Mouse (Mus musculus): Measurements from ENCODE around the gene Farp1. TPM values are rescaled to one million over a fixed set of nuclear protein-coding genes. Genes with fewer than 3 reads are reported as not detected.
A peak's percentile ranks its signal among the peaks of the same experiment; 100 is the strongest.

The Farp1 gene
- 58.0 and 77.6 TPM in 2 replicates for polyA plus RNA-seq (2012; rRNA removed)

DNA sequence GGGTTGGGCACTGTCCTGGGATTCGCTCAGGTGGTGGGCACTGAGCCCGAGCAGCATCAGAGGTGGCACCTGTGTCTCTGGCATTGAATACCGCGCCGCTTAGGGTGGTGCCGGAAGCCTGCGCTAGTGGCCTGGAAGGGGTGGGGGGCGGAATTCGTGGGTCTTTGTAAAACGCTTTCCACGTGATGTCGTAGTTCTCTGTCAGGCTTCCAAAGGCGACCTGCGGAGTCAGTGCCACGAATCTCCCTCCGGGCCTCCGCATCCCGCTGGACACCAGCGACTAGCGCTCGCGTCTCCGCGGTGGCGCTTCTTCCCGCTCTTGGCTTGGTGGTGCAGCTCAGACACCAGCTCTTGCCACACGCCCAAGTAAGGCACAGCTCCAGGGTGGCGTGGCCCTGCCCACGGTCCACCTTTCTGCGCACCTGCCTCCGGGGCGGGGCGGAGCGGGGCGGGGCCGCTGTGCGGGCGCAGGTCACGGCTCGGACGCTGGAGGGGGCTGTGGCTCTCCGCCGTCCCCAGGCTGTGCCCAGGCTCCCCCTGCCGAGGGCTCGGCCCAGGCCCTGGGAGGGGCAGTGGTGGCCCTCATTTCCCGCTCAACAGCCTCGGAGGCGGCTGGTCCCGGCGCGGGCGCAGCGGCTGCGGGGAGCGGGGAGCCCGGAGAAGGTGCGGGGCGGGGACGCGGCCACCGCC is at the start of gene Farp1:
Gene Farp1, plus strand, starts transcription at position 228 of the 690 bp plus-strand sequence.
- peak; percentile 74 for TF ChIP-seq POLR2A (IDR thresholded peaks at IDR 0.05; ENCODE audit: borderline replicate concordance, extremely low read depth, insufficient read depth, insufficient read length, poor library complexity, severe bottlenecking)
- TF ChIP-seq CTCF (IDR thresholded peaks at IDR 0.05; ENCODE audit: borderline replicate concordance, extremely low read depth, insufficient read depth, insufficient read length), result peak; percentile 56
- peak; percentile 87 for DNase-seq (ENCODE audit: low read depth)

- DNase-seq (ENCODE audit: low read depth), result no peak
- TF ChIP-seq CTCF (IDR thresholded peaks at IDR 0.05; ENCODE audit: borderline replicate concordance, extremely low read depth, insufficient read depth, insufficient read length), result no peak
- no peak for TF ChIP-seq POLR2A (IDR thresholded peaks at IDR 0.05; ENCODE audit: borderline replicate concordance, extremely low read depth, insufficient read depth, insufficient read length, poor library complexity, severe bottlenecking)
Observed at GRCm38 (mm10) chr14:120989126-120989525, 45.9 kb upstream of the Farp1 start.

DNA sequence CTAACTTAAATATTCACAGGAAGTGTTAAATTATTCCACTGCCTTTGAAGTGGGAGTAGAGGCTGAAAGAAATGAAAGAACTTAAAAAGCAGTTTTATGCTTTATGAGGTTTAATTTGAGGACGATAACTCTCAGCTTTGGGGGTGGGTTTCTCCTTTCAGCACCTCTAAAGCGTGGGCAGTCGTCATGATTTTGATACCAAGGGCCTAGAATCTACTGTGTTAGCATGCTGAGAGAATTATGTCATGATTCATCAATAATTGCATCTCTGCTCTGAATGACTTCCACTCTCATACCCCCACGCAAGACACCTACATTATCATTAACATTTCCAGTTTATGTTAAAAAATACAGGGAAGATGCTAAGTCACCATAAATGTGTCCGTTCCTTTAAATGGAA is 37.3 kb upstream of the Farp1 start:
- TF ChIP-seq POLR2A (IDR thresholded peaks at IDR 0.05; ENCODE audit: borderline replicate concordance, extremely low read depth, insufficient read depth, insufficient read length, poor library complexity, severe bottlenecking) (no peak), CTCF (IDR thresholded peaks at IDR 0.05; ENCODE audit: borderline replicate concordance, extremely low read depth, insufficient read depth, insufficient read length) (no peak)
- no peak for DNase-seq (ENCODE audit: low read depth)

- peak; percentile 48 for DNase-seq (ENCODE audit: low read depth)
- TF ChIP-seq POLR2A (IDR thresholded peaks at IDR 0.05; ENCODE audit: borderline replicate concordance, extremely low read depth, insufficient read depth, insufficient read length, poor library complexity, severe bottlenecking) (no peak), CTCF (IDR thresholded peaks at IDR 0.05; ENCODE audit: borderline replicate concordance, extremely low read depth, insufficient read depth, insufficient read length) (no peak)
Observed at GRCm38 (mm10) chr14:121000561-121001340, 34.2 kb upstream of the Farp1 start.

DNA sequence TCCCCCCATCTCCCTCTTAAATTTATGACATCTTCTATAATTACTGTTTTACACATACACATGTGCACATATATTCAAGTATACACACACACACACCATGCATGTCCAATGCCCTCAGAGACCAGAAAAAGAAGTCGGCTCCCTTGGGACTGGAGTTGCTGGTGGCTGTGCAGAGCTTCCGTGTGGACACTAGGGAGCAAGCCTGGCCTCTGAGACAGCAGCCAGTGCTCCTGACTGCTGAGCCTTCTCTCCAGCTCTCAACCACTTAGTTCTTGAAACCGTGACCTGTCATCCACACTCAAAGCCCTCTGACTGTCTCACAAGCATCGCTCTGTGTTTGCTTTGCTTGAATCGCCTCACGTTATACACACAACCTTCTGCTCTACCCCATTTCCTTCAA is 29.4 kb upstream of the Farp1 start:
- TF ChIP-seq CTCF (IDR thresholded peaks at IDR 0.05; ENCODE audit: borderline replicate concordance, extremely low read depth, insufficient read depth, insufficient read length), result no peak

GRCm38 (mm10) chr14:121006021-121006420 is 29.0 kb upstream of the Farp1 start:
- no peak for TF ChIP-seq CTCF (IDR thresholded peaks at IDR 0.05; ENCODE audit: borderline replicate concordance, extremely low read depth, insufficient read depth, insufficient read length)
- TF ChIP-seq POLR2A (IDR thresholded peaks at IDR 0.05; ENCODE audit: borderline replicate concordance, extremely low read depth, insufficient read depth, insufficient read length, poor library complexity, severe bottlenecking), result no peak
- DNase-seq (ENCODE audit: low read depth), result no peak

More for the DNA sequence above, 29.4 kb upstream of the Farp1 start:
- no peak for DNase-seq (ENCODE audit: low read depth)

DNA sequence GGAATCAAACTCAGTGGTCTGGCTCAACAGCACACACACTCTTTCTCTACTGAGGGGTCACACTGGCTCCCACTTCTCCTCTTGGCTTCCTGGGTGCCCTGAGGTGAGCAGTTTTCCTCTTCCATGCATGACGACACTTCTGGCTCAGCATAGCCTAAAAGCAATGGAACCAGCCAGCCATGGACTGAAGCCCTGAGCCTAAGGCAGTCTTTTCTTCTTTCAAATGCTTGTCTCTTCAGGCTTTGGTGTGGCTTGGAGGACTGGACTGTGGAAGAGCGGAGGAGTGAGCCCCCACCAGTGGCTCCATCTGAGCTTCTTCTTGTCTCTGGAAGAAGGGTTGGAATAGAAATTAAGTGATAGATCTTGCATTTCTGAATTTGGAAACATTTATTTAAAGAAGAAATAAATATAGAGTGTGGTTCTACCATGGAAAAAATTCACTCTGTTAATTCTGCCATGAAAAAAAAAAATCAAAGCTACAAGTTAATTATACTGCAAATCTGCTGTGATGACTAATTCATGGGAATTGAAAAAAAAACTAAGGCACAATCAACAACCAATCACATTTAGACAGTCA is 19.8 kb upstream of the Farp1 start:
- no peak for DNase-seq (ENCODE audit: low read depth)
- TF ChIP-seq POLR2A (IDR thresholded peaks at IDR 0.05; ENCODE audit: borderline replicate concordance, extremely low read depth, insufficient read depth, insufficient read length, poor library complexity, severe bottlenecking) (no peak), CTCF (IDR thresholded peaks at IDR 0.05; ENCODE audit: borderline replicate concordance, extremely low read depth, insufficient read depth, insufficient read length) (no peak)

GRCm38 (mm10) chr14:121022403-121022802 is 12.6 kb upstream of the Farp1 start:
- TF ChIP-seq CTCF (IDR thresholded peaks at IDR 0.05; ENCODE audit: borderline replicate concordance, extremely low read depth, insufficient read depth, insufficient read length), result no peak
- no peak for TF ChIP-seq POLR2A (IDR thresholded peaks at IDR 0.05; ENCODE audit: borderline replicate concordance, extremely low read depth, insufficient read depth, insufficient read length, poor library complexity, severe bottlenecking)
- no peak for DNase-seq (ENCODE audit: low read depth)

DNA sequence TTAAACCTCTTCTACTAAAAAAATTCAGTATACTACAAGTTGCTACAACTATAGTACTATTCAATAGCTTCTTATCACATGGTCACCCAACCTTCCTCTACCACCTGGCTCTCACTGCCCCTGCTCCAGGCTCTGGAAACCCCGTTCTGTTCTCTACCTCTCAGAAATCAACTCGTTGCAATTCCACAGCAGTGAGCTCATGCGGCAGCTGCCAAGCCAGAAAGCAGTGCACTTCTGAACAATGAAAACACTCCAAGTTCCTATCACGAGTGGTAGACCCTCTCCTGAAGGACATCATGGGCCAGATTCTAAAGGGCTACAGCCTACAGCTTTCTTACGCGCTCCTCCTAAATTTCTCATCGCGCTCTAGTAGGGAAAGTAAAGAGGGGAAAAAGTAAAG is 9.6 kb upstream of the Farp1 start:
- DNase-seq (ENCODE audit: low read depth), result no peak
- TF ChIP-seq POLR2A (IDR thresholded peaks at IDR 0.05; ENCODE audit: borderline replicate concordance, extremely low read depth, insufficient read depth, insufficient read length, poor library complexity, severe bottlenecking) (no peak), CTCF (IDR thresholded peaks at IDR 0.05; ENCODE audit: borderline replicate concordance, extremely low read depth, insufficient read depth, insufficient read length) (no peak)

- DNase-seq (ENCODE audit: low read depth), result no peak
- TF ChIP-seq POLR2A (IDR thresholded peaks at IDR 0.05; ENCODE audit: borderline replicate concordance, extremely low read depth, insufficient read depth, insufficient read length, poor library complexity, severe bottlenecking) (no peak), CTCF (IDR thresholded peaks at IDR 0.05; ENCODE audit: borderline replicate concordance, extremely low read depth, insufficient read depth, insufficient read length) (no peak)
Observed at GRCm38 (mm10) chr14:121031396-121031795, 3.6 kb upstream of the Farp1 start.

DNA sequence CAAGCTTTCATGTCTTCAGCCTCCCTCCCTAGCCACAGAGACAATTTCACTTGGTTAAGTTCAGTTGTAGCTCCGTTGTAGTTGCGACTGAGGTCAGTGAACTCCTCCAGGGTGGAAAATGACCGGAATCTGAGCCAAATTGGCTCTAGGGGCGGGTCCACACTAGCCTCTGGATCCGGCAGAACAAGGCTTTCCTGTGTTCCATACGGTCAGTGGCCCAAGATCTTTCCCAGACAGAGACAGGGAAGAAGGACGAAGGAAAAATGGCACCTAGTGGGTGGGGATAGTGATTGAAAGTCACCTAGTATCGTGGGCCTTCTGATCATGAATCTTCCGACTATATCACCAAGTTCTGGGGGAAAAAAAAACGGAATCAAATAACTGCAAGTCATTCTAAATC is 475 bp upstream of the Farp1 start:
- TF ChIP-seq POLR2A (IDR thresholded peaks at IDR 0.05; ENCODE audit: borderline replicate concordance, extremely low read depth, insufficient read depth, insufficient read length, poor library complexity, severe bottlenecking) (no peak), CTCF (IDR thresholded peaks at IDR 0.05; ENCODE audit: borderline replicate concordance, extremely low read depth, insufficient read depth, insufficient read length) (no peak)
- no peak for DNase-seq (ENCODE audit: low read depth)
